Mouse (Mus musculus): ENCODE data around the gene Lmcd1.

The Lmcd1 gene

GRCm38 (mm10) chr6:112375661-112376392 is 102.3 kb downstream of the Lmcd1 start:
- Histone ChIP-seq H3K9me3 (ENCODE audit: low read length) (no peaks in the 10 kb centered on the region), H3K4me3 (replicated peaks; ENCODE audit: low read length) (no peak overlapping the region), H3K36me3 (ENCODE audit: insufficient read depth, low read length) (no peaks in the 10 kb centered on the region), H3K27me3 (ENCODE audit: insufficient read depth, low read length) (peaks cover 11% of the 10 kb centered on the region), H3K4me1 (replicated peaks; ENCODE audit: low read depth, low read length) (peaks cover 21% of the 10 kb centered on the region)
- TF ChIP-seq NANOG (IDR thresholded peaks at IDR 0.05; ENCODE audit: borderline replicate concordance, low read length) (no peak), POU5F1 (IDR thresholded peaks at IDR 0.05; ENCODE audit: borderline replicate concordance, low read length) (no peak), CTCF (conservative IDR thresholded peaks at IDR 0.05; ENCODE audit: low read length) (no peak)

DNA sequence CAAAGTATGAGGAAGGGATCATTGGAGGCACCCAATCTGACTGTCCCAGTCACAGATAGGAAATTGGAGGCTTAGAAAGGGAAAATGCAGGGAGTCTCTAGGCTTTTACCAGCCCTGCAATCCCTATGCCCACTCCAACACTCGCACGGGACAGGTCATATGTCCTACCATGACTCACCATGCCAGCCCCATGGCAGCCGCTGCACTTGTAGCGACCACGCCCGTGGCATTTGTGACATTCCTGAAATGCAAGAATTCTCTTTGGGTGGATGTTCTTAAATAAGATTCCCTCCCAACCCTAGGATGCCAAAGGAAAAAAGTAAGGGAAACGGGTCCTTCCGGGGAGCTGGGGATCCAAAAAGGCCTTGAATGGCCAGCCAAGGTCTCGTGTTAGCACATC is 105.5 kb downstream of the Lmcd1 start:
- Histone ChIP-seq H3K27me3 (ENCODE audit: insufficient read depth, low read length) (peaks cover 14% of the 10 kb centered on the region), H3K9me3 (ENCODE audit: low read length) (no peaks in the 10 kb centered on the region), H3K36me3 (ENCODE audit: insufficient read depth, low read length) (no peaks in the 10 kb centered on the region), H3K4me1 (replicated peaks; ENCODE audit: low read depth, low read length) (peaks cover 22% of the 10 kb centered on the region), H3K4me3 (replicated peaks; ENCODE audit: low read length) (no peak overlapping the region)
- TF ChIP-seq POU5F1 (IDR thresholded peaks at IDR 0.05; ENCODE audit: borderline replicate concordance, low read length) (no peak), NANOG (IDR thresholded peaks at IDR 0.05; ENCODE audit: borderline replicate concordance, low read length) (no peak), CTCF (conservative IDR thresholded peaks at IDR 0.05; ENCODE audit: low read length) (no peak)

Measured in E14TG2a.4 (cell line).